Mouse (Mus musculus) heart, adult 2 months (tissue): Measurements from ENCODE around the gene Cyct.

Experiments
- CTCF ChIP-seq: fragments of 200-600 bp; IDR thresholded peaks from 2 replicates; pipeline ENCODE4 v1.8.1; 2022; ENCODE audit warnings: antibody characterized with exemption, mild to moderate bottlenecking, moderate library complexity
- EP300 ChIP-seq: fragments of 200-500 bp; IDR thresholded peaks from 2 replicates; pipeline ENCODE4 v1.6.1; 2011; ENCODE audit warnings: low read depth, low read length, control low read depth; ENCODE audit not compliant: insufficient read depth
- POLR2A ChIP-seq: fragments of 200-500 bp; IDR thresholded peaks from 2 replicates; pipeline ENCODE4 v1.6.1; 2011; ENCODE audit warnings: mild to moderate bottlenecking, low read depth, low read length, control low read depth; ENCODE audit not compliant: insufficient read depth

DNA sequence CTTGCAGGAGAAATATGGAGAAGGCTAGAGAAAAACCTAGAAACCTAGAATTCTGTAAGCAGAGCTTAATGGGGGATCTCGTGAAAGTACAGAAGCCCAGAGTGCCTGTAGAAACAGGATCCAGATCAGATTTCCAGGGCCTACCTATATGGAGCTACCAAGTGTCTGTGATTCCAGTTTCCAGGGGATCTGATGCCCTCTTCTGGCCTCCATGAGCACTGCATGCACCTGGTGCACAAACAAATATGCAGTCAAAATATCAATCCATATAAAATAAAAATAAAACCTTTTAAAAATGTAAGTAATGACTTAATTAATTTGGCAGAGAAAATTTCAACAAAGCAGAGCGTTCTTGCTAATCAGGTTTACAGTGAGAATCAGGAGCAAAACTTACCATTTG is 1.9 kb upstream of the Cyct start:
- TF ChIP-seq POLR2A, result no peak
- peak; percentile 68 for TF ChIP-seq CTCF
- TF ChIP-seq EP300, result no peak
